Mouse (Mus musculus) lung, adult 2 months (tissue): ENCODE results near the gene Tubb1.

Experiments used
- CTCF ChIP-seq: fragments of 200-500 bp; IDR thresholded peaks from 2 replicates; pipeline ENCODE4 v1.5.1; 2011; ENCODE audit warnings: mild to moderate bottlenecking, low read length, control low read depth; ENCODE audit not compliant: insufficient read depth
- POLR2A ChIP-seq: fragments of 200-500 bp; IDR thresholded peaks from 2 replicates; pipeline ENCODE4 v1.6.1; 2011; ENCODE audit warnings: low read depth, mild to moderate bottlenecking, control low read depth, low read length, borderline replicate concordance; ENCODE audit errors: extremely low read depth

DNA sequence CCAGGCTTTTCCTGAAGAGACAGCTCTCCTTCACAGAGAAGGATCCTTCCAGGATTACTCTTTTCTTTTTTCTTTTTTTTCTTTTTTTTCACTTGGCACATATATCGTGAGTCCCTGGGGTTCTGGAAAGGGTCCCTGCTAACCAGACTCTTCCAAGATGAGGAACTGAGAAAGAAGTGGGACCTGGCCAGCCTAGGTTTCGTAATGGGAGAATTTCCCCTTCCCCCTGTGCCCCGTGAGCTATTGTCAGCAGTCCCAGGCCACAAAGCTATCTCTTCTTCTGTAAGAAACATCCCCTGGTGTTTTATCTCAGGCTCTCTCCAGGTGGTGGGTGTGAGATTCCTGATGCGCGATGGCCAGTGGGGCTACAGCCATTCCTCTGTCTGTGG, 11.1 kb upstream of the Tubb1 start:
- TF ChIP-seq CTCF (no peak), POLR2A (no peak)
